Mouse (Mus musculus) kidney, embryonic 16.5 days (tissue): Measurements from ENCODE around the gene Oscar. TPM values are rescaled to one million over a fixed set of nuclear protein-coding genes. Genes with fewer than 3 reads are reported as not detected.

Experiments used
- ATAC-seq: fragments of 200-750 bp; cut with Nextera tagmentation; 2 replicates; pipeline ENCODE4 v1.8.0; 2017; ENCODE audit warnings: moderate TSS enrichment; ENCODE audit not compliant: low FRiP score, low TSS enrichment
- H3K27ac ChIP-seq: fragments of 300-500 bp; sonication (generic); 2 replicates; pipeline ENCODE4 v1.5.1; 2014; ENCODE audit warnings: low read length
- H3K27me3 ChIP-seq: fragments of 300-500 bp; sonication (generic); 2 replicates; pipeline ENCODE4 v1.6.1; 2014; ENCODE audit warnings: low read length, control low read depth, mixed read lengths; ENCODE audit not compliant: insufficient read depth
- H3K36me3 ChIP-seq: fragments of 300-500 bp; sonication (generic); 2 replicates; pipeline ENCODE4 v1.6.1; 2014; ENCODE audit warnings: low read length, control low read depth, mixed read lengths; ENCODE audit not compliant: insufficient read depth
- H3K4me1 ChIP-seq: fragments of 300-500 bp; sonication (generic); 2 replicates; pipeline ENCODE4 v1.6.1; 2014; ENCODE audit warnings: low read length, control low read depth, mixed read lengths; ENCODE audit not compliant: insufficient read depth
- H3K4me2 ChIP-seq: fragments of 300-500 bp; sonication (generic); replicated peaks from 2 replicates; pipeline ENCODE4 v1.6.1; 2014; ENCODE audit warnings: low read depth, low read length
- H3K4me3 ChIP-seq: fragments of 300-500 bp; sonication (generic); 2 replicates; pipeline ENCODE4 v1.5.1; 2014; ENCODE audit warnings: mild to moderate bottlenecking, low read length
- H3K9ac ChIP-seq: fragments of 300-500 bp; sonication (generic); replicated peaks from 2 replicates; pipeline ENCODE4 v1.6.1; 2014; ENCODE audit warnings: low read length
- H3K9me3 ChIP-seq: fragments of 300-500 bp; sonication (generic); 2 replicates; pipeline ENCODE4 v1.6.1; 2016; ENCODE audit warnings: low read length, control low read depth
- WGBS: fragments of 180-500 bp; shearing (Covaris S2); extraction: QIAGEN DNeasy Blood & Tissue Kit; methylation state at CpG from one replicate; pipeline ENCODE4 v1.1.7; 2014; 5-methylcytosine and 5-hydroxymethylcytosine counted together
- polyA plus RNA-seq: library from polyadenylated mRNA; unstranded; fragments of >200 nt; fragmentation: Nextera tagmentation; extraction: Ambion mirVana; gene quantifications from 2 replicates; pipeline ENCODE4 v1.2.1, GENCODE M21; 2015

Oscar gene
- polyA plus RNA-seq, result 0.25 and 0.36 TPM in 2 replicates

DNA sequence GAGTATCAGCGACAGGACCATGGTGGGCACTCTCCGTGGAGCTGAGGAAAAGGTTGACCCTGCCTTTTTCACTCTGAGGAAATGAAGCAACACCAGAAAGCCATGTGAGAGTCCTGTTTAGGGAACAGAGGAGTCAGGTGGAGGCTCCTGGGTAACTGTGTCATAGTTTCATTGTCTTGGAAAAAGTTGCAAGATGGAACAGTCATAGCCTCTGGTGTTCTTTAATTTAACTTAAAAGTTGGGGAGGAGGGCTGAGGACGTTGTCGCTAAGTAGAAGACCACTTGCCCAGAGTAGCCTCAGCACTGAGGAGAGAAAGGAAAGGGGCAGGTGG is at the start of gene Oscar:
TSS of gene Oscar (minus strand) at position 101 of the 332 bp plus-strand sequence.
- no peak for ATAC-seq
- Histone ChIP-seq H3K36me3 (peaks cover 15% of the 10 kb centered on the region), H3K9ac (no peak within 1 kb of the TSS), H3K27ac (no peak within 1 kb of the TSS), H3K9me3 (no peaks in the 10 kb centered on the region), H3K4me3 (peak within 1 kb of the TSS; percentile 64), H3K27me3 (no peaks in the 10 kb centered on the region), H3K4me1 (peaks cover 5% of the 10 kb centered on the region), H3K4me2 (peak within 1 kb of the TSS; percentile 75; the same call in 1 of the 2 replicates)
- 84% methylated on average over 4 of the region's 4 CpGs for WGBS

DNA sequence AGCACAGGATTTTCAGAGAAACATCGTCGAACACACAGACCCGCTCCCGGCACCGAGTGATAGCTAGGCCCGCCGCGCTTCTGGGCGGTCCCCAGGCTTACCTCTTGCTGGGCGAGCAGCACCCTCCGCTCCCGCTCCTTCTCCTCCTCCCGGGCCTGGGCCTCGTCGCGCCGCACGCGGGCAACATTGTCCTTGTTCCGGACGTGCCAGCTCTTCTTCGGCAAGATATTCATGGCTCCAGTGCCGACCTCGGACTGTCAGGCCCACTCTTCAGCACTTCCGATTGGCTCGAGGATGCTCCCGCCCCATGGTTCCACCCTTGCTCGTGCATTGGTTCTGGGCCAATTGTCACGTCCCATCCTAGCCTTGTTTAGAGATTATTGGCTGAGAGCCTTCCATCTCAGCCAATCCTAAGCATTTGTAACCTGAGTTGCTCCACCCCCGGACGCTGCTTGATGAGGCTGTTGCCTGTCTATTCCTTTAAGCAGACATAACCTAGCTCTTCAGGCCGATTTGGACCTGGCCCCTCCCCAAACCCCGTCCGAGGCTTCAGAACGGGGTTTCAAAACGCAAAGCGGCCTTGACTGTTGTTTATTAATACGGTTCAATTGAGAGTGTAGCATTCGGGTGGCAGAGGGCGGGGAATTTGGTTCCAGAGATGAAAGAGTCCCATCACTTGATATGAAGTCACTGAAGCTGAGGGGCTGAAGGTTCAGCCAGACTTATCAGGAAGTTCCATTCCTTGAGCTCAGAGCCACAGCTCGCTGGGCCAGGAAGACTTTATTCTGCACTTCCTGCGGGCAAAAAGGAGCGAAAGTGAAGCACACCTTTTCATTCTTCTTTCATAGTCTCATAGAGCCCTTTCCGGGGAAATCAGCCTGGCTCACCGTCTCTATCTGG is 49.5 kb upstream of the Oscar start, which contains the start of gene Leng1:
TSS of gene Leng1 (minus strand) at position 626 of the 900 bp plus-strand sequence.
- H3K27me3 ChIP-seq, result no peaks in the 10 kb centered on the region
- ATAC-seq, result peak; percentile 99
- peaks cover 22% of the 10 kb centered on the region for H3K36me3 ChIP-seq
- peak within 1 kb of the TSS; percentile 82 for H3K9ac ChIP-seq
- 4% methylated on average over 45 of the region's 45 CpGs for WGBS
- peak within 1 kb of the TSS; percentile 75 for H3K4me3 ChIP-seq
- peak within 1 kb of the TSS; percentile 90 for H3K27ac ChIP-seq
- H3K4me1 ChIP-seq, result peaks cover 17% of the 10 kb centered on the region
- H3K4me2 ChIP-seq, result peak within 1 kb of the TSS; percentile 74
- H3K9me3 ChIP-seq, result no peaks in the 10 kb centered on the region

DNA sequence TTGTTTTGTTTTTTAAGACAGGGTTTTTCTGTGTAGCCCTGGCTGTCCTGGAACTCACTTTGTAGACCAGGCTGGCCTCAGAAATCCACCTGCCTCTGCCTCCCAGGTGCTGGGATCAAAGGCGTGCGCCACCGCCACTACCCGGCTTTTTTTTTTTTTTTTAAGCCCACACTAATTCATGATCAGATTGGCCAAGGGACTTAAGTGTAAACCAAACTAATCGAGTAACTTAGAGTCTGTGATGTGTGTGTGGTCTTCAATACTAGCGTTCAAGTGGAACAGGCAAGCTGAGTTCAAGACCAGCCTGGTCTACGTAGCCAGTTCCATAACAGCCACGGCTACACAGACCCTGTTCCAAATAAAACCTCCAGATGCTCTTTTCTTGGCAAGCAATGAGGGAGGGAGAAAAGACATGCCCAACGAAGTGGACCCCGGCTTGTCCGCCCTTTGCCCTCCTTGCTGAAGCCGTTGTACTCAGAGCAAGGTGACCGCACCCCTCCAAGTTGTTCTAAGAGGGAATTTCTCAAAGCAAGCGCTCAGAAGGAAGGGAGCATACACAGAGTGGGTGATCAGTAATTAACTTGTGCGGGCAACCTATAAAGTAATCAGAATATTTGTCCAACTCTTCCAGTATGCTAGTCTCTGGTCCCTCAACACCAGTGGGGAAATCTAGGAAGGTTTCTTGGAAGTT is 48.7 kb upstream of the Oscar start:
- H3K4me1 ChIP-seq, result peaks cover 17% of the 10 kb centered on the region
- 25% methylated on average over 15 of the region's 15 CpGs for WGBS
- peak; percentile 40 for ATAC-seq
- peak overlapping the region; percentile 72 for H3K4me2 ChIP-seq
- peak overlapping the region; percentile 90 for H3K27ac ChIP-seq
- H3K27me3 ChIP-seq, result no peaks in the 10 kb centered on the region
- peaks cover 30% of the 10 kb centered on the region for H3K36me3 ChIP-seq
- H3K9me3 ChIP-seq, result no peaks in the 10 kb centered on the region
- peak overlapping the region; percentile 75 for H3K4me3 ChIP-seq
- peak overlapping the region; percentile 82 for H3K9ac ChIP-seq

DNA sequence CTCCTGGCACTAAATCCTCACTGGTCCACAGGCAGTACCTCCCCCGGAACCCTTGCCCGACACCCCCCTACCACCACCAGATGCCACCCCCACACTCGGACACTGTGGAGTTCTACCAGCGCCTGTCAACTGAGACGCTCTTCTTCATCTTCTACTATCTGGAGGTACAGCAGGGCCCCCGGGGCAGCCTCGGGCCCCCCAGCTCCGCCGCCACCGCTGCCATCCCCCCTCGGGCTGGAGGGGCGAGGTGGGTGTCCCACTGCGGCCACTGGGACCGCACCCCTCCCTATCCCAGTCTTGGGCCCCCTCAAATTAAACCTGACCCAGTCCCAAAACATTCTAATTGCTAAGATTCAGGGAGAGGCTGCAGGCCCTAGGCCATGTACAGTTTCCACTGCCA is 42.6 kb upstream of the Oscar start:
- no peaks in the 10 kb centered on the region for H3K27me3 ChIP-seq
- ATAC-seq, result no peak

DNA sequence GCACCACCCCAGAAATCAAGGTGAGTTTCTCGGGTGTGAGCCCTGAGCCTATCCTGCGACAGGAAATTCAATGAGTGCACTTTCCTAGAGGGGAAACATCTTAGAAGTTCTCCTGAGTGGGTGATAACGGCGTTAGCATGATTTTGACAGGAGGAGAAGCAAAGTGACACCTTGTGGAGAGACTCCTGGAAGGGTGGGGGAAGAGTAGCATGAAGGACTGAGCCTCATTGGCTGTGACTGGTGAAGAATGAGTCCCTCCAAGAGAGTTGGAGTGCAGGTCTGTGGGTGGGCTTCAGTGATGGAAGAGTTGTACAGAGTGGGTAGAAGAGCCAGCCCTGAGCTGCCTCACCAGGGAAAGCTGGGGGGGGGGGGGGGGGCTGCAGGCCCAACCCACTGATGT is 41.0 kb upstream of the Oscar start:
- no peaks in the 10 kb centered on the region for H3K27me3 ChIP-seq
- ATAC-seq, result no peak
- no peaks in the 10 kb centered on the region for H3K4me1 ChIP-seq
- H3K27ac ChIP-seq, result no peak overlapping the region
- H3K9me3 ChIP-seq, result no peaks in the 10 kb centered on the region
- no peak overlapping the region for H3K4me2 ChIP-seq
- H3K9ac ChIP-seq, result no peak overlapping the region
- H3K36me3 ChIP-seq, result peaks cover 96% of the 10 kb centered on the region
- H3K4me3 ChIP-seq, result no peak overlapping the region
- 89% methylated on average over 4 of the region's 4 CpGs for WGBS

More for the DNA sequence above, 42.6 kb upstream of the Oscar start:
- no peaks in the 10 kb centered on the region for H3K9me3 ChIP-seq
- no peak overlapping the region for H3K27ac ChIP-seq
- no peak overlapping the region for H3K9ac ChIP-seq
- 90% methylated on average over 14 of the region's 14 CpGs for WGBS
- no peak overlapping the region for H3K4me3 ChIP-seq
- peaks cover 2% of the 10 kb centered on the region for H3K4me1 ChIP-seq
- peaks cover 91% of the 10 kb centered on the region for H3K36me3 ChIP-seq
- no peak overlapping the region for H3K4me2 ChIP-seq

DNA sequence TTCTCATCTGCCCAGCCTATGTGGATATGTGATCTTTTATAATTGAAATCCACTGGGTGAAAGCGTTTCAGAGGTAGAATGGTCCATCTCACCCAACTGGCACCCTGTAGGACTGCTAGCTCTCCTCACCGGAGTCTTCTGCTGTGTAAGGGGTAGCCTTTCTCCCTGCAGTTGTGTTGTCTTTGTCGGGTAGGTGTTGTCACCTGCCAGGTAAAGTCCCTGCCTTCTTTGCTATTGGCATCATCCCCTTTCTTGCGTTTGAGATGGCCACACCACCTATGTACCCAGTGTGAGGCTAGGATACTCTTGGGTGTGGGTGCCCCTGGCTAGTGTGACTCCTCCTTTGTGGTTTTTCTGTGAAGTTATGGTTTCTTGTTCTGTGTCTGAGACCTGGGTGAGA is 30.7 kb upstream of the Oscar start:
- WGBS, result 58% methylated on average over 4 of the region's 4 CpGs
- Histone ChIP-seq H3K9ac (peak overlapping the region; percentile 99), H3K9me3 (no peaks in the 10 kb centered on the region), H3K4me3 (peak overlapping the region; percentile 76), H3K36me3 (peaks cover 18% of the 10 kb centered on the region), H3K27me3 (no peaks in the 10 kb centered on the region), H3K4me2 (peak overlapping the region; percentile 91), H3K4me1 (peaks cover 34% of the 10 kb centered on the region), H3K27ac (no peak overlapping the region)
- ATAC-seq, result no peak

DNA sequence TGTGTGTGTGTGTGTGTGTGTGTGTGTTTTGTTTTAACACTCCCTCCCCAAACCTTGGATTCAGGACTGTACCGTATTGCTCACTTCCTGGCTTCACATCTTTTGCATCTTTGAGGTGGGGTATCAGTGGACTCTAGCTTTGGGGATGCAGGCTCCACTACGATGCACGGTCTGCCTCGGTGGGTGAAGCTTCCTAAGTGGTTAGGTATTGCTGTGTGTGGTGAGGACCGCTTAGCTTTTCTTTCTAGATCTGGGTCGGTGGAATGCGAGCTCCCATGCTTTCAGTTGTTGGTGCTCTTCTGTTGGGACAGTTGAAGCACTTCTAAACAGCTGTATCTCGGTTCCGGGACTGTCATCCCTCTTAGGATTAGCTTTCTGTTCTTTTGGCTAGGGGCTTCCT is 30.2 kb upstream of the Oscar start:
- WGBS, result 10% methylated on average over 9 of the region's 9 CpGs

DNA sequence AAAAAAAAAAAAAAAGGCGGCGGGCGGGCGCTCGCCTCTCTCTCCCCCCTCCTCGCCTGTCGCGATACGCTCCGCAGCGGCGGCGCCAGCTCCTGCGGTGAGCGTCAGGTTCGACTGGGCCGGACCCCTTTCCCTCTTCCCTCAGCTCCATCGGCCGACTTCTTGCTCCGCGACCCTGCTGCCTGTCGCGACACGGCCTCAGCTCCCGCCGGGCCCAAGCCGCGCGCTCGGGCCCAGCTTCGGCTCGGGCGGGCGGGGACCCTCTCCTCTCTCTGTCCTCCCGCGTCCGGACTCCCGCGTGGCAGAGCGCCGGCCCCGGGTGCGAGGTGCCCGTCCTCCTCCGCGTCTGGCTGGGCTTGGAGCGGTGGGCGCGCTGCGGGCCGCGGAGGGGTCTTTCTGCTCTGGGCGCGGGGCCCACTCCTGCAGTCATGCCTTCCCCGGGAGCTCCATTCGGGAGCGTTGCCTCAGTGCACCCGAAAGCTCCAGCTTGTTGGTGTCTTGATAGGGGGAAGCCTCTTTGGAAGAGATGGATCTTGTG is 29.6 kb upstream of the Oscar start:
- Histone ChIP-seq H3K27me3 (no peaks in the 10 kb centered on the region), H3K36me3 (peaks cover 17% of the 10 kb centered on the region), H3K4me2 (peak overlapping the region; percentile 91), H3K27ac (peak overlapping the region; percentile 99), H3K4me3 (peak overlapping the region; percentile 76), H3K9ac (peak overlapping the region; percentile 99), H3K9me3 (no peaks in the 10 kb centered on the region), H3K4me1 (peaks cover 34% of the 10 kb centered on the region)
- 0% methylated on average over 45 of the region's 58 CpGs for WGBS
- peak; percentile 3; the same call in 1 of the 2 replicates for ATAC-seq

More for the DNA sequence above, 30.2 kb upstream of the Oscar start:
- Histone ChIP-seq H3K27me3 (no peaks in the 10 kb centered on the region), H3K9ac (peak overlapping the region; percentile 99), H3K36me3 (peaks cover 18% of the 10 kb centered on the region), H3K4me2 (peak overlapping the region; percentile 91), H3K4me1 (peaks cover 34% of the 10 kb centered on the region), H3K9me3 (no peaks in the 10 kb centered on the region), H3K4me3 (peak overlapping the region; percentile 76), H3K27ac (peak overlapping the region; percentile 99)
- no peak for ATAC-seq

DNA sequence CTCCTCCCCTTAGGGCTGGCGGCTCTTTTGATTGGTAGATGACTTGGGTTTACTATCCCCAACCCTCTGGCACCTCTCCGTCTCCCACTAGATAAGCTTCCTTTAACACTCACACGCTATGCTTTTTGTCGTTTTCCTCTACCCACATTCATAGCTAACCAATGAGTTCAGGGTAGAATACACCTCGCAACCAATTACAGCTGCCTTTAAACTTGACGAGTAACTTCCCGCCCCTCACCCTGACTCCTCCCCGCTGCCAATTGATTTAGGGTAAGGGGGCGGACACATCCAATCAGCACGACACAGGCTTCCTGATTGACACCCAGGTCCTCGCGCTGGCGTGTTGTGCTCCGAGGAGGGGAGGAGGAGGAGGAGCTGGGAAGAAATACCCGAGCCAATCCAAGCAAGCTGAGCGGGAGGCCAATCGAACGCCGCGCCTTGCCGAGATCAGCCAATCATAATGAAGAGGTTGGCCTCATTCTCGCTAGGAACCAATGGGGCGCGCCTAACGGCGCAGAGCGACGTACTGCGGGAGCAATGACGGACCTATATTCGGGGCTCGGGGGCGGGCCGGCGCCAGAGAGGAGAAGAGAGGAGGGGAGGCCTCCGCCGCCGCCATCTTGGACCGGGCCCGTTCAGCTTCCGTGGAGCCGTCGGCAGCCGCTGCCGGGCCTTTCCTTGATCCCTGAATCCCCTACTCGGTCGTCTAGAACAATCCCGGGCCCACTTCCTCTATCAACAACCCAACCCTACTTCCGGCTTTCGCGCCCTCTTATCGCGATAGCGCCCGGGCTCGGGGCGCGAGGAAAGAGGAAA is 28.9 kb upstream of the Oscar start, which contains the start of gene Cnot3:
TSS of gene Cnot3 (plus strand) at position 597 of the 816 bp plus-strand sequence.
- ATAC-seq, result peak; percentile 99
- Histone ChIP-seq H3K4me1 (peaks cover 34% of the 10 kb centered on the region), H3K27me3 (no peaks in the 10 kb centered on the region), H3K9me3 (no peaks in the 10 kb centered on the region), H3K27ac (peak within 1 kb of the TSS; percentile 99), H3K9ac (peak within 1 kb of the TSS; percentile 99), H3K4me2 (peak within 1 kb of the TSS; percentile 91), H3K4me3 (peak within 1 kb of the TSS; percentile 76), H3K36me3 (peaks cover 16% of the 10 kb centered on the region)
- WGBS, result under 1% methylated on average over 51 of the region's 58 CpGs
